Mouse (Mus musculus): ENCODE measurements around the gene Hif3a.

DNA sequence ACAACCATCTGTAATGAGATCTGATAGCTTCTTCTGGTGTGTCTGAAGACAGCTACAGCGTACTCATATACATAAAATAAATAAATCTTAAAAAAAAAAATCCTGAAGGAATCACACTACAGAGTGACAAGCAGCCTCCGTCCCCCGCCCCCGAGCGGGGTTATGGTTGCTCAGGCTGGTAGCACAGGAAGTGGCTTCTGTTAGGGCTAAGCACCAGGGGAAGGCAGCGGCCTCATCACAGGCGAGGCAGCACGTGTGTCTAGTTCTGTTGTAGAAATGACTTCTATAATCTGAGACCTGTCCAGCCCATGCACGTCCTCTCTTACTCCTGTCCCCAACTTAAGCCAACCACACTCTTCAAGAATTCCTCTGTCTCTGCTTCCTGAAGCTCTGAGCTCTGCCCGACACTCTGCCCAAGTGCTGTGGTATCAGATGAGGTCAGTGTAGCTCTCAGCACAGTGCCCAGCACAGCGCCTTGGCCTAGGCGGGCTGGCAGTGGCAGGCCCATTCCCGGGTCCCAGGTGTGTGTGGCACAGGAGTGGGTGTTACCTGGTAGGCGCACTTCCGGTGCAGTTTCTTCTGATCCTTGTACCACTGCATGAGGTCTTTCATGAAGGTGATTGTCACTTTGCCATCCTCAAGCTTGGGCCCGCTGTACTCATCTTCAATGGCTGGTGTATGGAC lies 52.8 kb downstream of the Hif3a start:
- TF ChIP-seq POLR2A (IDR thresholded peaks at IDR 0.05; ENCODE audit: insufficient read length, low read depth) (no peak), MAX (IDR thresholded peaks at IDR 0.05; ENCODE audit: low read depth) (no peak)
